Mouse (Mus musculus) midbrain, embryonic 14.5 days (tissue): ENCODE measurements around the gene Efna5. TPM values are rescaled to one million over a fixed set of nuclear protein-coding genes. Genes with fewer than 3 reads are reported as not detected.

Experiments
- ATAC-seq: fragments of 200-750 bp; cut with Nextera tagmentation; 2 replicates; pipeline ENCODE4 v1.8.0; 2017; ENCODE audit warnings: moderate number of reproducible peaks, moderate library complexity; ENCODE audit not compliant: low FRiP score, low TSS enrichment
- DNase-seq: peaks from one replicate; pipeline ENCODE4 v3.0.0-alpha.2; 2015
- H3K27ac ChIP-seq: fragments of 300-500 bp; sonication (generic); replicated peaks from 2 replicates; pipeline ENCODE4 v1.5.1; 2014; ENCODE audit warnings: mild to moderate bottlenecking, low read depth, low read length, moderate library complexity
- H3K27me3 ChIP-seq: fragments of 300-500 bp; sonication (generic); 2 replicates; pipeline ENCODE4 v1.6.1; 2014; ENCODE audit warnings: low read length, control low read depth, mixed read lengths; ENCODE audit not compliant: control insufficient read depth, insufficient read depth
- H3K36me3 ChIP-seq: fragments of 300-500 bp; sonication (generic); 2 replicates; pipeline ENCODE4 v1.6.1; 2014; ENCODE audit warnings: low read length, control low read depth; ENCODE audit not compliant: control insufficient read depth, insufficient read depth
- H3K4me1 ChIP-seq: fragments of 300-500 bp; sonication (generic); 2 replicates; pipeline ENCODE4 v1.6.1; 2014; ENCODE audit warnings: mild to moderate bottlenecking, antibody characterized with exemption, low read length, control low read depth; ENCODE audit not compliant: control insufficient read depth, insufficient read depth
- H3K4me2 ChIP-seq: fragments of 300-500 bp; sonication (generic); 2 replicates; pipeline ENCODE4 v1.6.1; 2014; ENCODE audit warnings: mild to moderate bottlenecking, low read length, moderate library complexity
- H3K4me3 ChIP-seq: fragments of 300-500 bp; sonication (generic); replicated peaks from 2 replicates; pipeline ENCODE4 v1.5.1; 2014; ENCODE audit warnings: low read depth, low read length
- H3K9ac ChIP-seq: fragments of 300-500 bp; sonication (generic); replicated peaks from 2 replicates; pipeline ENCODE4 v1.6.1; 2014; ENCODE audit warnings: mild to moderate bottlenecking, low read length, moderate library complexity
- H3K9me3 ChIP-seq: fragments of 300-500 bp; sonication (generic); 2 replicates; pipeline ENCODE4 v1.6.1; 2016; ENCODE audit warnings: low read length, control low read depth, mixed read lengths; ENCODE audit not compliant: control insufficient read depth
- WGBS: fragments of 180-500 bp; shearing (Covaris S2); extraction: QIAGEN DNeasy Blood & Tissue Kit; methylation state at CpG from one replicate; pipeline ENCODE4 v1.1.7; 2014; 5-methylcytosine and 5-hydroxymethylcytosine counted together
- polyA plus RNA-seq: library from polyadenylated mRNA; unstranded; fragments of >200 nt; fragmentation: Nextera tagmentation; extraction: Ambion mirVana; gene quantifications from 2 replicates; pipeline ENCODE4 v1.2.1, GENCODE M21; 2014

Gene Efna5
- polyA plus RNA-seq, 1 experiment from 2014 or later, result 90.8 TPM

DNA sequence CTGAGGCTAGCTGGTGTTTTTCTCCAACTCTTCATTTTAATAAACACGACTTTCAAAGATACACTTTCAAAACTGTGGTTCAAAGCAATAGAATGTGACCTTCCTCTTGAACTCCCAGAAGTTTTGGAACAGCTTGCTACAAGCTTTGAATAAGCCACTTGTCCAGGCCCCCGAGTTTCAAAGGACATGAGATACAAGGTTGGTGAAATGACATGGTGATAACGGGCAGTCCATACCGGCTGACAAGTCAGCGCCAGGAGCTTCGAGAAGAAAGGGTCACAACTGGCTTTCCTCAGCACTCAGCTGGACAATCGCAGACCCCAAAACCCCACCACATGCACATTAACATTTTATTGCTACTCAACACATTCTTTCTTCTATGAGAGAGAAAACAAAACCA is 219.3 kb downstream of the Efna5 start:
- 67% methylated on average over 7 of the region's 7 CpGs for WGBS
- H3K9ac ChIP-seq, result no peak overlapping the region
- DNase-seq, result no peak
- peaks cover 23% of the 10 kb centered on the region for H3K4me1 ChIP-seq
- H3K36me3 ChIP-seq, result no peaks in the 10 kb centered on the region
- no peak overlapping the region for H3K4me3 ChIP-seq
- no peak overlapping the region for H3K4me2 ChIP-seq
- ATAC-seq, result no peak
- H3K27ac ChIP-seq, result no peak overlapping the region
- no peaks in the 10 kb centered on the region for H3K27me3 ChIP-seq
- H3K9me3 ChIP-seq, result no peaks in the 10 kb centered on the region

DNA sequence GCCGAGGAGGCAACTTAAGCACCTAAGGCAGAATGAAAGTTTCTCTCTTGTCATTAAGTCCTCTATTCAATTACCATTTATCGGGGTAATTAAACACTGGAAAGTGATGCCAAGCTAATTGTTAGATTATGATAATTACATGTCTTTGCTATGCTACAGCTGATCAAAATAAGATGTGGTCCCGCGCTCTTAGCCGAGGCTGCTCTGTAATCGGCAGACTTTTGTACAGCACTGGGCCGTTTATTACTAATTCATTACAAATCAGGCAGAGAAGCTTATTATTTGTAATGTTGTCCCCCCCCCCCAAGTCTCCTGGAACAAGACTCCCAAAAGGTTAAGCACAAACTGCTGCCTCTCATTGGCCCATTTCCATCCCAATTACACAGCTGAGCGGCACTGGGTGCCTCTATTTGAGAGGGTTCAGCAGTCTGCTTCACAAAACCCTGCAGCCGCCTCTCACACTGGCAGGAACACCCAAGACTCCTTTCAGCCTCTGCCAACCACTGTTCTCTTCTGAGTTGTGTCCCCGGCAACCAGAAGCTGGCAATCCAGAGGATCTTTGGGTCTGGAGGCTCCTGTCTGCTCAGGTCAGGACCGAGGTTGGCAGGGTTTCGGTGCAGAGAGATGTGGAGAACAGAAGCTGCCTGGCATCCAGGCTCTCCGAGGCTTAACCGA is 221.5 kb downstream of the Efna5 start:
- Histone ChIP-seq H3K27me3 (no peaks in the 10 kb centered on the region), H3K4me1 (peaks cover 20% of the 10 kb centered on the region), H3K4me3 (no peak overlapping the region), H3K4me2 (peak overlapping the region; percentile 33), H3K27ac (peak overlapping the region; percentile 63), H3K36me3 (no peaks in the 10 kb centered on the region), H3K9me3 (no peaks in the 10 kb centered on the region), H3K9ac (no peak overlapping the region)
- peak; percentile 81 for DNase-seq
- peak; percentile 84 for ATAC-seq
- 26% methylated on average over 14 of the region's 14 CpGs for WGBS

DNA sequence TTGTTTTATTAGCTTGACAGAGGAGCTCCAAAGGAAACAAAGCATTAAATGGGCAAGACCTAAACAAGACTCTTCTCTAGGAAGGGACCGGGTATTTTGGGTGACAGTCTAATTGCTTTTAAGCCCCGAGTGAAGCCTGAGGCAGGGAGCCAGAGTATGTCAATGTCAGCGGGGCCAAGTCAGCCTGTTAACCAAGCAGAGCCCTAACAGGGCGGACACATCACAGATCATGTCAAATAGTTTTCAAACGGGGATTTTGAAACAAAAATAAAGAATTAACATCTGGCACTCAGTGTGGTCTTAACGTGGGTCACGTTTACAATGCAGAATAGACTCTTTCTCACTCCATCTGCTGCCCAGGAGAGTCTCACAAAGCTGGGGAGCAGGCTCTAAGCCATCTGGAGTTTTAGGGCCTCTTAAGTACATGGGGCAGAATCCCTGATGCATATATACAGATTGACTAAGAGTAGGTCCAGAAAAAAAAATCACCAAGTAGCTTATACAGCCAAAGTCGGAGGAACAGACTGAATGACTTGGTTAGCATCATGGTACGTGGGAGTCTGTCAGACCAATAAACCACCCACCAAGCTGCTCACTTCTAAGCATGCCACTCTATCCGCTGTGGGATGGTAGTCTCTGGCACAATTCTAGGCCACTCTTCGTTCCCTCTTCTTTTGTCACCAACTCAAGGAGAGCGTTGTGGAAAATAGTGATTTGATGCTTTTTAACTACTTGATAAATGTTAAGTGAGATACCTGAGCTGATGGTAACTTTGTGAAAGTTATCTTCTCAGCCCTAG is 223.1 kb downstream of the Efna5 start:
- 38% methylated on average over 12 of the region's 12 CpGs for WGBS
- no peak overlapping the region for H3K27ac ChIP-seq
- H3K4me2 ChIP-seq, result no peak overlapping the region
- DNase-seq (peak; percentile 54), ATAC-seq (peak; percentile 19; the same call in 1 of the 2 replicates)
- no peaks in the 10 kb centered on the region for H3K36me3 ChIP-seq
- H3K9ac ChIP-seq, result no peak overlapping the region
- peaks cover 19% of the 10 kb centered on the region for H3K4me1 ChIP-seq
- no peaks in the 10 kb centered on the region for H3K9me3 ChIP-seq
- H3K27me3 ChIP-seq, result no peaks in the 10 kb centered on the region
- no peak overlapping the region for H3K4me3 ChIP-seq

DNA sequence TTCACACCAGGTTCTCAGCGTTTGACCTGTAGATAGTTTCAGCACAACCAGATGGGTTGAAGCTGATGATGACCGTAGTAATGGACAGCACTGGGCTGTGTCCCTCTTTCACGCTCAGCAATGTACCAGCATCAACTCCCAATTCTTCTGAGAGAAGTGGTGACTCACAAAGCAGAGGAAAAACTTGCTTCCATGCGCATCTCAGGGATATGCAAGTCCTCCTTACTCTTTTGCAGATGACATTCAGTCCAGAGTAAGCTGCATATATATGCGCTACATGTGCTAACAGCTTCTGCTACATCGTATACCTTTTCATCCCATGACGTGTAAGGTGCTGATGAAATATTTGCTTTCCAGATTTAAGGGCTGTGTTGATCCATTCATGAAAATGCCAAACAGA is 224.1 kb downstream of the Efna5 start:
- H3K36me3 ChIP-seq, result no peaks in the 10 kb centered on the region
- 85% methylated on average over 7 of the region's 7 CpGs for WGBS
- H3K4me2 ChIP-seq, result no peak overlapping the region
- peaks cover 19% of the 10 kb centered on the region for H3K4me1 ChIP-seq
- no peak overlapping the region for H3K27ac ChIP-seq
- no peaks in the 10 kb centered on the region for H3K27me3 ChIP-seq
- no peak overlapping the region for H3K9ac ChIP-seq
- H3K4me3 ChIP-seq, result no peak overlapping the region
- no peak for DNase-seq
- no peaks in the 10 kb centered on the region for H3K9me3 ChIP-seq
- no peak for ATAC-seq

DNA sequence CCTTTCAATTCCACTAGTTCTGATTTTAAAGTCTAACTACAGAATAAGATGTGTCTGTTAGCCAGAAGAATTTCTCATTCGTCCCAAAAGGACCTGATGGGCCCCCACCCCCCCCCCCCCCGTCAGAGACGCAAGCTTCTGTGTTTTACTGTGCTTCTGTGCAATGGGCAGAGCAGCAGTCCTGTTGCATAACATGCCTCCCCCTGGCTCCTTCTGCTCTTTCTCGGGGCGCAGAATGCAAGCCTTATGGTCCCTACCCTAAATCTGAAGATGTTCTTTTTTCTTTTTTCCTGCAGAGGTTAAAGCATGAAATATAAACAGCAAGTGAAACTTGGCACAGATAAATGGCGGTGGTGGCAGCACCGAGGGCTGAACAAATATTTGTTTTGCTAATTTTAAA is 224.5 kb downstream of the Efna5 start:
- H3K9ac ChIP-seq, result no peak overlapping the region
- H3K27me3 ChIP-seq, result no peaks in the 10 kb centered on the region
- H3K9me3 ChIP-seq, result no peaks in the 10 kb centered on the region
- ATAC-seq (no peak), DNase-seq (no peak)
- no peak overlapping the region for H3K4me2 ChIP-seq
- WGBS, result 77% methylated on average over 7 of the region's 7 CpGs
- H3K4me1 ChIP-seq, result peaks cover 19% of the 10 kb centered on the region
- no peaks in the 10 kb centered on the region for H3K36me3 ChIP-seq
- H3K27ac ChIP-seq, result no peak overlapping the region
- no peak overlapping the region for H3K4me3 ChIP-seq

DNA sequence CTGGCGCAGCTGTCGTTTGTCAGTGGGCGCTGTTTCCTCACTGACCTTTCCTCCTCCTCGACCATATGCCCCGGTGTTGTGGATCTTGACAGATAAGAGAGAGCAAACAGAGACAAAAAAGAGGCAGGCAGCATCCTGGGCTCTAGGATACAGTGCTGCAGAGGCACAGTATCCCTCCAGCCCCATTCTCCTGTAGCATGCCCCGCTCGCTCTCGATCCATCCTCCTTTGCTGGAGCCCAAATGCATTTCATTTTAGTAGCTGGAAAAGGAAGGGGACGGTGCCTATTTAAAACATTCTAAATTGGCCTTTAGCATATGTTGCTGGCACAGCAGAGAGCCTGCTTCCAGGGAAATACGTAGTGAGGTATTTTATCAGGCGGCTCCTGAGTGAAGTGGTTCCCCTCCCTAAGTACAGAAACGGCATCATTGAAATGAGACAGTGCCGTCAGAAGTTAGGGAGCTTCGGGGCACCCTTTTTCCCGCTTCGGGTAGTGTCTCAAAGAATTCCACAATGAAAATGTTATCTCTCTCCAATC is 225.2 kb downstream of the Efna5 start:
- 65% methylated on average over 16 of the region's 16 CpGs for WGBS
- H3K4me2 ChIP-seq, result no peak overlapping the region
- H3K4me1 ChIP-seq, result peaks cover 19% of the 10 kb centered on the region
- 0 out of 2 replicates have a peak overlapping the region, but pooled peaks have one; percentile 15 for H3K27ac ChIP-seq
- no peaks in the 10 kb centered on the region for H3K27me3 ChIP-seq
- no peak overlapping the region for H3K9ac ChIP-seq
- no peaks in the 10 kb centered on the region for H3K9me3 ChIP-seq
- no peak overlapping the region for H3K4me3 ChIP-seq
- ATAC-seq (no peak), DNase-seq (peak; percentile 28)
- no peaks in the 10 kb centered on the region for H3K36me3 ChIP-seq

- H3K36me3 ChIP-seq, result peaks cover 5% of the 10 kb centered on the region; the same call in 1 of the 2 replicates
- H3K4me2 ChIP-seq, result no peak overlapping the region
- DNase-seq (peak; percentile 37), ATAC-seq (no peak)
- H3K27me3 ChIP-seq, result no peaks in the 10 kb centered on the region
- no peaks in the 10 kb centered on the region for H3K9me3 ChIP-seq
- no peak overlapping the region for H3K9ac ChIP-seq
- H3K4me3 ChIP-seq, result no peak overlapping the region
- no peak overlapping the region for H3K27ac ChIP-seq
- 0 out of 2 replicates have a peak, but pooled peaks cover 3% of the 10 kb centered on the region for H3K4me1 ChIP-seq
- WGBS, result 73% methylated on average over 6 of the region's 6 CpGs
Observed at GRCm38 (mm10) chr17:62652451-62652850, 228.7 kb downstream of the Efna5 start.

- peaks cover 5% of the 10 kb centered on the region; the same call in 1 of the 2 replicates for H3K36me3 ChIP-seq
- no peak for DNase-seq
- H3K4me3 ChIP-seq, result no peak overlapping the region
- WGBS, result 85% methylated on average over 8 of the region's 8 CpGs
- H3K9me3 ChIP-seq, result no peaks in the 10 kb centered on the region
- no peak overlapping the region for H3K4me2 ChIP-seq
- no peaks in the 10 kb centered on the region for H3K27me3 ChIP-seq
- no peak overlapping the region for H3K27ac ChIP-seq
- 0 out of 2 replicates have a peak, but pooled peaks cover 3% of the 10 kb centered on the region for H3K4me1 ChIP-seq
- no peak for ATAC-seq
- H3K9ac ChIP-seq, result no peak overlapping the region
Observed at GRCm38 (mm10) chr17:62651696-62652095, 229.4 kb downstream of the Efna5 start.
